Mouse (Mus musculus) frontal cortex, postnatal 14 days (tissue): ENCODE data around the gene Myo1e.

ENCODE experiments used
- DNase-seq, 2 experiments: peaks; one replicate each; pipeline ENCODE4 v3.0.0; 2022; ENCODE audit warnings: low spot score in 2 of 2

Myo1e gene

DNA sequence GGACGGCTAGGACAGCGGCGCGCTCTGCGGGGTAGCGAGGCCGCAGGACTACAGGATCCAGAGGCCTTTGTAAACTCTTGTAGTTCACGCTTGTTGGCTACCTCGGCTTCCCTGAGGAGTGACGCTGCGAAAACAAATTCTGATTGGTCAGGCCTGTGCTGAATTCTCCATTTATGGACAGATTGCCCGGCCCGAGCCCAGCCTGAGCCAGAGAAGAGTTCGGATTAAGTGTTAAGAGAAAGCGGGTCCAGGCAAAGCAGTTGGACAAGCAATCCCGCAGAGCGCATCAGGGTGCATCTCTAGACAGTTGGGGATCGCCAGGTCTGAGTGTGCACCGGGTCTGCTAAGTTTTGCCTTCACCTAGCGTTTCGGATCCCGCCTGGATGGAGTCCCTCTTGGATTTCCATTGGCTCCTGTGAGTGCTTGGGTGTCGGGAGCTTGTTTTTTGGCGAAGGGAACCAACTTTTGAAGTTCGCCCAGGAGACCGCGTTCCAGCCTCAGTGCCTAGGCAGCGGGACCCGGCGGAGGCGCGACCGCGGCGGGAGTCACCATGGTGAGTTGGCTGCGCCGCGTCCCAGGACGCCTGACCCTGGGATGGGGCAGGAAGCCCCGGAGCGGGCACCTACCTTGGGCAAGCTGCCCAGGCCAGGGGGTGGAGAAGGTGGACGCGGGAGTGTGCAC is at the start of gene Myo1e:
TSS of gene Myo1e (plus strand) at position 200 of the 681 bp plus-strand sequence.
- DNase-seq, result peak; percentile 87 to 88

DNA sequence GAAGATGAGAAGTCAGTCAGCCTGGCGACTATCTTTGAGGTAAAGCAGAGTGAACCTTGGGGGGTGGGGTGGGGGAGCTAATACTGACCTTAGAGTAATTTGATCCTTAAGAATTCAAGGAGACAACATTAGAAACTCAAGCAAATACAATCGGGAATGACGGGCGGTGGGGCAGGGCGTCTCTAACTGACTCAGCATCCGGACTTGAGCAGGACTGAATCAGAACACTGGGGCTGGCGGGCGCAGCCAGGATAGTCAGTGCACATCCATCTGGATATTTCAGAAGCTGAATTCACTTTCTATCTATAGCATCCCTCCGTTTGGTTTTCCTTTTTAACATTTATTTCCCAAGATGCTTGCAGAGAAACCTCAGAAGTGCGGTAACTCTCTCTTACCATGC is 47.1 kb upstream of the Myo1e start:
- peak in 1 of 2 experiments; percentile 30 for DNase-seq

DNA sequence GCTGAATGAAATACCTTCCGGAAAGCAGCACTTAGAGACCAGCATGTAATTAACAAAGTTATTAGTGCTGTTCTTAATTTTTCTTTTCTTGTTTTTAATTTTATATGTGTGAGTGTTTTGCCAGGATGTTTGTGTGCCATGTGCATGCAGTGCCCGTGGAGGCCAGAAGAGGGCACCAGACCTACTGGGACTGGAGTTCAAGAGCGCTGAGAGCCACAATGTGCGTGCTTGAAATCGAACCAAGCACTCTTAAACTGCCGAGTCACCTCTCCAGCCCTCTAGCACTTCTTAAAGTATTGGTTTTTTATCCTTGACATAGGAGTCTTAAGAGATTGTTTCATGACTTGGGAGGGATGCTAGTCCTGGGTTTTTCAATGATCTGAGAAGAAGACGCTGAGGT is 38.2 kb upstream of the Myo1e start:
- DNase-seq, result no peak

DNA sequence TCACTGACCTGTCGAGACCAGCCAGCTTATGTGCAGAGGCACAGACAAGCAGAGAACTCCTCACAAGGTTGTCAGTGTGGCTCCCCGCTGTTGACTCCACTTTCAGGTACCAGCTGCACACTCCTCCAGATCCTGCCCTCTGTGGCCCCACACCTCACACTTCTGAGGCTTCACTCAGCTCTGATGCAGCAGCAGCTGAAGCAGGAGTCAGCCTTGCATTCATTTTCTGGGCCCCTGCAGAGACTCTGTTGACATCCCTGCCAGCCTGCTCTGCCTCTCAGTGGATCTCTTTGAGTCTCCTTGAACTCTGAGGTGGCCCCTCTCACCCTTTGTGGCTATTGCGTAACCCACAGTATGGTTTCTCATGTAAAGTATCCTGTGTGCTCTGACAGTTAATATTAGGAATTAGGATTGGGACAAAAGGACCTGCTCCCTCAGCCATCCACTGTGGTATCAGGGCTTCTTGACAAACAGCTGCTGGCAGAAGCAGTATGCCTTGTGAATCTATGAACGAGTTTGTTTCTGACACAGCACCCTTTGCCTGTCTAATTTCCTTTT is 32.8 kb upstream of the Myo1e start:
- no peak for DNase-seq

DNA sequence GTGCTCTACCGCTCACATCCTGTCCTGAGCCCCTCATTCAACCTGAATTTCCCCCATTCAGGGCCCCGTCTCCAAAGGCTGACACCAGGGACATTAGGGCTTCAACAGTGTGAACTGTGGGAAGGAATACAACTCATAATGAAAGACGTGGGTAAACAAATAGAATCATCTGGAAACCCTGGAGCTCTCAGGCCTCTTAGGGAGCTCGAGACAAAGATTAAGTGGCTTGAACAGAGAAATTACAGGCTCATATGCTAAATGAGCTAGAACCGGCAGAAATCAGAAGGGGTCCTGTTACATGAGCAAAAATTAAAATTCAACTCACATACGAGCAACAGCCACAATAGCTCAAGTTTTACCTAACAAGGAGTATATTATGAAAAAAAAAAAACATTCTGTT is 32.3 kb upstream of the Myo1e start:
- no peak for DNase-seq

DNA sequence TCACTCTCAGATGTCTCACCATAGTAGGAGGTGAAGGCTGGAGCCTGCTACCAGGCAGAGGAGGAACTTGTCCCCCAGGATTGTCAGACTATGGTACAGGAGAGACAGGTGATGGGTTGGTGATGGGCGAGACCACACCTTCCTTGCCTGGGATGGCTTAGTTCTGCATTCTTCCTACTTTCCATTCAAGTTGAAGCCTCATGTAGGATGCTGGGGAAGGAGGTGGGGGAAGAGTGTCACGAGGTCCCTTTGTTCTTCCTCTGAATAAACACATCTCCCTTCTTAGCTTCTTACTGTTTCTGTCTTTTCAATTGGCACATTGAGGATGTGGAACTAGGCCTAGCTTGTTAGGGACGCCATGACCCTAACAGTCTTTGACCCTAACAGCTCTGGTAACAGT is 30.9 kb upstream of the Myo1e start:
- no peak for DNase-seq

DNA sequence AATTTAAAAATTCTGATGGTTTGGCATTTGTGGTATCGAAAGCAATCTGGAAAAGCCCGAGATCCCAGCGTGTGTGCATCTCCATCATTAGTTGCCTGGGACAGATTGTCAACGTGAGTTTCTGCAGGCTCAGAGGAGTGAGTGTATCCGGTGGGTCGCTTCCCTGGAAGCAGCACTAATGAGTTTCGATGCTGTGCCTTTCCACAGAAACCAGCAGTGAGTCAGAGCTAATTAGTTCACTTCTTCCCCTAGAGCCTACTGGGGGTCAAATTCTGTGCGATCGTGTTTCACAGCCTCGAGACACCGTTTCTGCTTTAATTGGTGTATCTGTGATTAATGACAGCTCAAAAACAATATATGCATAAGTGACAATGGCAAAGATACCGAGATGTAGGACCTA is 25.4 kb upstream of the Myo1e start:
- no peak for DNase-seq

DNA sequence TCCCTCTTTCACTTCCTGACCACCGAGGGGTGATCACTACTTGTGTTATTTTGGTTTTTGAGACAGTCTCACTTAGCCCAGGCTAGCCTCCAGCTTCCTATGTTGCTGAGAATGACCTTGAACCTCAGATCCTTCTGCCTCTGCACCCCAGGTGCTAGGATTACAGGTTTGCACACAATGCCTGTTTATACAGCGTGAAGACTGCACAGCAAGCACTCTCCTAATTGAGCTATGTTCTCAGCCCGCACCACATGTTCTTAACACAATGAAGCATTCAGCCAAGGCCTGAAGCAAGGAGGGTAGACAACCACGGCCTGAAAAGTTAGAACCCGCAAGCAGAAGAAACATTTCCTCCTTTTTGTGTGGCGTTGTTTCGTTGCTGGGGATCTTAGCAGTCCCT is 24.5 kb upstream of the Myo1e start:
- no peak for DNase-seq

DNA sequence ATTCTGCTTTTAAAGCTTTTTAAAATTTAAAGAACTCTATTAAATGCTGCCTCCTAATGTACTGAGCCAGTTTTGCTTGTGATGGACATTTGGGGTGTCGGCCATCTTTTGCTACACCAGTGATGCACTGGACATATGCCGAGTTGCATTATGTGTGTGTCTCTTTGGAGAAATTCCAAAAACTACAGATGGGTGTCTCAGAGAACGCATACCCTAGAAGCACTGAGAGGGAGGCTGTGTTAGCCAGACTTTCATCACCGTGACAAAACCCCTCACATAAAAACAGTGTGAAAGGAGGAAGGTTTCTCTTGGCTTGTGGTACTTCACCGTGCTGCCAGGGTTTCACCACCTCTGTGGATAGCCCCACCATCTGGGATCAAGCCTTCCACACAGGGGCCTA is 14.8 kb upstream of the Myo1e start:
- no peak for DNase-seq

DNA sequence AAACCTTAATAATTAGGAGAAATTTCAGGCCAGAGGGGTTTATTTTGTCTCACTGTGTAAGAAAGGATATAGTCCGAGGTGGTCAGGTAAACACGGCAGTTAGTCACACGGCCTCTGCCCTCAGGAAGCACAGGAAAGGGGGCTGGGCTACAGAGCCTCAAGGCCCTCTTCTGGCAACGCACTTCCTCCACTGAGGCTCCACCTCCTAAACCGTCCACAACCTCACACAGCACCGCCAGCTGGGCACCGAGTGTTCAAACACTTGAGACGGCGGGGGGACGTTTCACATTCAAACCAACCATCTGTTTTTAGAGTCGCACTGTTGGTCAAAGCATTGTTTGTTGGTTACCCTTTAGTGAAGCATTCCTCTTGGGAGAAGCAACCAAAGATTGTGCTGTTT is 12.5 kb upstream of the Myo1e start:
- no peak for DNase-seq

DNA sequence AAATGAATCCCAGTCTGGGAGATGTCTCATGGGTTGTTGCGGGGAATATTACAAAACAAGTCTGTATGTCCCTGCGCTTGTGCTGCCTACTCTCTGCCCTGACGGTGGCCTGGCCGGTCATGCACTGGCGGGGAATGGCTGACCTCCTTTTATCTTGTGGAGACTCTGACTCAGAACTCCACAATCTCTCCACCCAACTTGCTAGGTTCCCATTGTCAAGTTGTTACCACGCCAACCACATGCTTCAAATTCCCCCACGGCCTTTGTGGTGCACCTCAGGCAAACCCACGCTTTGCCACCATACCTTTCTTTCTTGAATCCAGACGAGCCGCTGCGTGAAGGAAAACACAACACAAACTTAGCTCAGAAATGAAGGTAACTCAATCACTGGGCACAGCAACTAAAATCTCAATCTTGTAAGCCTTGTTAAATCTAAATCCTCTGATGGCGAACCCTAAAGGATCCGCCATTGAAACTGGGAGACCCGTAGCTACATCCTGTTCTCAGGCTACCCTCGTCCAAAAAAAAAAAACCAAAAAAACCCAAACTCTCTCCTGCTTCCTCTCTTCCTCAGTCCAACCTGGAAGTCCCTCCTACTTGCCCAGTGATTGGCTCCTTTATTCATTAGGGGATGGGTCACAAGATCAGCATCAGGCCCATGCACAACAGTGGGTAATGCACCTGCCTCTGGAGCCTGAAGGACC is 10.0 kb upstream of the Myo1e start:
- DNase-seq, result no peak

DNA sequence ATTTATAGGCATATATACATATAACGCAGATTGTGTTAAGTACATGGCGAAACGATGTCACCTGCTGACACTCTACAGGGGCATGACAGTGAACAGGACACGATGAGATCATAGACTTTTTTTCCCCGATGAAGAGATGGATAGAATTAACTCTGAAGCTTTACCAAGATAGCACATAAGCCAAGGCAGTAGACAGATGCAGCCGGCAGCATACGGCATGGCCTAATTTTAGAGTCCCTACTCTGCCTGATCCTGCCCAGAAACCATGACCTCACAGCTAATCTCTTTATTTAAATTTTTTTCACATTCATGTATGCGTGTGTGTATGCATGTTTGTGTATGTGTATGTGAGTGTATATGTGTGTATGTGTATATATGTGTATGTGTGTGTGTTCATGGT is 9.2 kb upstream of the Myo1e start:
- no peak for DNase-seq

DNA sequence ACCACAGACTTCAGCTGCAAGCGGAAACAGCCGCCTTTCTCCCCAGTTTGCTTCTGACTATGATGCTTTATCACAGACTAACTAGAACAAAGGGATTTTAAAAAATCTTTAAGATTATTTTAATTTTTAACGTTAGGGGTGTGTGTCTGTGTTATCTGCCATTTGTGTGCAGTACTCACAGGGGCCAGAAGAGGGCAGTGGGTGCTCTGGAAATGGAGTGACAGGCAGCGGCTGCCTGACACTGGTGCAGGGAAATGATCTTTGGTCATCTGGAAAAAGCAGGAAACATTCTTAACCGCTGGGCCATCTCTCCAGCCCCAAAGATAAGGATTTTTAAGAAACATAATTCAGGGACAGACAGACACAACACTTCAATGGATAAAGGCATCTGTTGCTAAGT is 4.4 kb upstream of the Myo1e start:
- peak in 1 of 2 experiments; percentile 16 for DNase-seq

DNA sequence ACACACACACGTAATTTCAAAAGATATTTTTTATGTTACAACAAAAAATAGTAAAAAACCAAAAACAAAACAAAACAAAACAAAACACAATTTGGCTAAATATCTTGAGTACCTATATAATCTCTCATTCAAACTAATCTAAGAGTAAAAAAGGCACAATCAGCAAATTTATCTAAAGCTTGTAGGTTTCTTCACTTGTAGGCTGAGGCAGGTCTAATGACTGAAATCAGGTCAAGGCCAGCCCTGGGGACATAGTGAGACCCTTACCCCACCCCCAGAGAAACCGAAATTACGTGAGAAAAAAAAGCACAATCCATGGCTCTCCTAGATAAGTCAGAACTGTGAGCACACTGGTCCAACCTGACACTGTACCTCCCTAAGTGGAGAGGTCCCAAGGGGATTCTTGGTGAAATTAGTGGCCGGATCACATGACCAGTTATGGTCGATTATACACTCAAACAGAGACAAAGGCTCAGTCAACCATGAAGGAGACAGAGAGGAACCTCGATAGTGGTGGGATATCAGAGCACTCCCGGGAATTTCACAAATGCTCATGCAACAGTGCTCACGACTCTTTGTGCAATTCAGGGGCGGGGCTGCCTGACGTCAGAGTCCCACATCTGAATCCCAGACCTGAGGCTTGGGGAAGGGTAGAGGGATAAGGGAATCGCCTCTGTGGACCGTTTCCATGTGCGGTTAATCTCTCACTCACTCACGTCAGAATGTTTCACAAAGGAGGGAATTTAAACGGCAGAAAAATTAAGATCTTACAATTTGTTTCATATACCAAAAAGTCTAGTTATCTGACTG is 3.7 kb upstream of the Myo1e start:
- DNase-seq, result no peak

DNA sequence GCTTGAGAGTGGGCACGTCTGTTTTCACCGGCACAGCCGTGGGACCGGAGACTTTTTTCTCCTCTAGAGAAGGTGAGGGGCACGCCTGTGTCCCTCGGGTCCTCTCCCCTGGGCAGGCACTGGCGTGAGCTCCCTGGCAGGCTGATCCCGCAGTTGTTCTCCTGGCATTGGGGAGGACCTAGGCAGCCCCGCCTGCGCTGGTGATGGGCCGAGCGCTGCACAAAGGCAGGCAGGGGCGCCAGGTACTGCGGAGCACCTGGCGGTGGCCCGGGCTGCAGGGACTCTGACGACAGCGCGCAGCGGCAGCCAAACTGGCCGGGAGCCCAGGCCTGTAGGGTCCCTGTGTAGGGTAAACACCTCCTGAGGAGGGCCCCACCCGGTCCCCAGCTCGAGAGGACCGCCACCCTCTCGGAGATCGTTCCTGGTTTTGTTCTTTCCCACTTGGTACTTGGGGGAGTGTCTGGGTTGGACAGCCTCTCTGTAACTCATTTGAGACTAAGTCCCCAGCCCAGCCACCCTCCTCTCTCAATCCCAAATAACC is 901 bp downstream of the Myo1e start:
- no peak for DNase-seq

DNA sequence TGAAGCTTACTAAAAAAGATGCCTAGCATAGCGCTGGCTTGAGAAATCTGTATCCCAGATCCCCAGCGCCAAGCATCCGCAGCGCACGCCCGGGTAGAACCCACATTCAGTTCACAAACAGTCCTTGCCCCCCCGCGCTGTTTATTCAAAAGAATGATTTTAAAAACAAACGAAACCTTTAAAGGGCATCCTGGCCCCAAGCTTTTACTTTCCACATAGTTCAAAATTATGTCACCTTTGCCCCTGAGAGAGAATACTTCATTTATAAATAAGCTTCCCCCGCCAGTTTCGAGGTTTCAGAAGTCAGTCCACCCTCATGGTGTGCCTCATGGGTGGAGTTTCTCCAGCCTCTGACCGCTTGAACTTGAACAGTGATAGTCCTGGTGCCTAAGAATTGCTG is 1.6 kb downstream of the Myo1e start:
- no peak for DNase-seq

DNA sequence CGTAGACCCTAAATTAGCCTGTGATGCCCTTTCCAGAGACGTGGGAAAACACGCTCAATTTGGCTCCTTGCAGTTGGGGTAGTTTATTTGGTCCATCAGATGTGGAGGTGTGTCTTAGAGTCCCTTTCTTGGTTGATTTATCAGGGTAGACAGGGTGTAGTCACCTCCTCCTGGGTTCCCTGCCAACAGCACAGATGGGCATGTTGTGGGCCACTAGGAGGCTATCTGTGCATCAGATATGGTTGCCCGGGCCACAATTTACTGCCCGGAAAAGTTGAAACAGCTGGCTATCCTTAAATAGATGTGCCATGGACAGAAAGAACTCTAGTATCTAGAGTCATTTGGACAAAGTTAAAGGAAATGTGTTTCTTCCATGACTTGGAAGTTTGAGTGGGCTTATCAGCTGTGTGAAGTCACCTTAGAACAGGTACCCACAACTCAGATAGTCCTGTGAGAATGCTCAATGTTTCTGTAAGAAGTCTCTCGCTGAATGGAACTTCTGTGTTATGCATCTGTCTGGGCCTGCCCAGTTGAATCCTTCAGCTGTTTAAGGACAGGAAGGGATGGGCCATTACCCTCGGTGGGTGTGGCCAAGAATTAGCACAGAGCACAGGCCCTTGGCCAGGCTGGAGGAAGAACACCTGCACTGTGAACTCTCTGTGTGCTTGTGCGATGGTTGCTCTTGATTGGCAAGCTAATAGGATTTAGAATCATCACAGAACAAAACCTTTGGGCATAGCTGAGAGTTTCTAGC is 2.3 kb downstream of the Myo1e start:
- no peak for DNase-seq

DNA sequence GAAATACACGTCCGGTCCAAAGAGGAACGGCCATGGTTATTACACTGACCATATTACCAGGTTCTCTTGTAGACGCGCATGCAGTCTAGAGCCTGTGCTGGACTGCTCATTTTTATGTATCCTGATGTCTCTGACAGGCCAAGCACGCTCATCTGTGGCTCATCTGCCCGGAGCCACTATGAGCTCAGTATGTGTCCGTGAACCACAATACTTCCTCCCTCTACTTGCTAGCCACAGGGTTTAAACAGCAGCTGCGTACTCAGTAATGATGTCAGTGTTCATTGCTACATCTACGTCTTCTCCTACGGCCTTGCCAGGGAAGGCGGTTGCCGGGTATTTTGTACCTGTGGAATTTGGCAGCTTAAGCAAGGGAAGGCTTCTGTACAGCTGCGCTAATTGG is 4.5 kb downstream of the Myo1e start:
- DNase-seq, result no peak

DNA sequence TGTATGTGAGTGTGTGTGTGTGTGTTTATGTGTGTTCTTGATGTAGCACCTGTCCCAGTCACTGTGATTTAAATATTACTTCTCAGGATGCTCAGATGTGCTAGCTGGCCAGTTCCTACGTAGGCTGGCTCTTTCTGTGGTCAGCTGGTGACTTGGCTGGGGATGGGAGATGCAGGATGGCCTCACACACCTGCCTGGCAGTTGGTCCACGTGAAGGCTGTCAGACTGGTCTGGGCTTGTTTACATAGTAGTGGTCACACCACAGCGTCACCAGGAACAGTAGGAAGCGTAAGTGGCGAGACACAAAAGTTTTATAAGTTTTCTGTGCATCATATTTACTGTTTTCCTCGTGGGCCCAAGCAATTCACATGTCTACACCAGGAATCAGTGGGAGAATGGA is 9.4 kb downstream of the Myo1e start:
- DNase-seq, result no peak

DNA sequence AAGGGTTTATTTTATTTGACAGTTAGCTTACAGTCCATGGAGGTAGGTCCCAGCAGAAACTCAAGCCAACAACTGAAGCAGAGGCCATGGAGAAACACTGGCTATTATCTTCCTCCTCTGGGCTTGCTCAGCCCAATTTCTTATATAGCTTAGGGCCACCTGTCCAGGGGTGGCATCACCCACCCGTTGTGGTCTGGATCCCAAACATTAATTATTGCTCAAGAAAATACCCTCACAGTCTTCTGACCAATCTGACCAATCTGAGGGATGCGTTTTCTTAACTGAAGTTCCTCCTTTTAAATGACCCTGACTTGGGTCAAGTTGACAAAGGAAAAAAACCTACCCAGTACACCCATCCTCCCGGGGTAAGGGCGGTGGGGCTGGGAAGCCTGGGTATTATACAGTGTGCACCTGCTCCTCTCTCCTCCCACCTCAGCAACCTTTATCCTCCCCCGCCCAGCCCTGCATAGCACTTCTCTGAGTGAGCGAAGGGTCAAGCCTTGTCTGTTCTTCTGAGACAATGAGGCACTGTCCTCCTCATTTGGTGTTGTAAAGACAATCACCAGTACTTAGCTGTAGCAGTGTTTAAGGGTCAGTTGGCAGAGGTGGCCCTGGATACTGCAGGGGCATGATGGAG is 12.3 kb downstream of the Myo1e start:
- DNase-seq, result no peak
